8 mouse cellular contexts compared by ENCODE assay signal in the genomic region with DNA sequence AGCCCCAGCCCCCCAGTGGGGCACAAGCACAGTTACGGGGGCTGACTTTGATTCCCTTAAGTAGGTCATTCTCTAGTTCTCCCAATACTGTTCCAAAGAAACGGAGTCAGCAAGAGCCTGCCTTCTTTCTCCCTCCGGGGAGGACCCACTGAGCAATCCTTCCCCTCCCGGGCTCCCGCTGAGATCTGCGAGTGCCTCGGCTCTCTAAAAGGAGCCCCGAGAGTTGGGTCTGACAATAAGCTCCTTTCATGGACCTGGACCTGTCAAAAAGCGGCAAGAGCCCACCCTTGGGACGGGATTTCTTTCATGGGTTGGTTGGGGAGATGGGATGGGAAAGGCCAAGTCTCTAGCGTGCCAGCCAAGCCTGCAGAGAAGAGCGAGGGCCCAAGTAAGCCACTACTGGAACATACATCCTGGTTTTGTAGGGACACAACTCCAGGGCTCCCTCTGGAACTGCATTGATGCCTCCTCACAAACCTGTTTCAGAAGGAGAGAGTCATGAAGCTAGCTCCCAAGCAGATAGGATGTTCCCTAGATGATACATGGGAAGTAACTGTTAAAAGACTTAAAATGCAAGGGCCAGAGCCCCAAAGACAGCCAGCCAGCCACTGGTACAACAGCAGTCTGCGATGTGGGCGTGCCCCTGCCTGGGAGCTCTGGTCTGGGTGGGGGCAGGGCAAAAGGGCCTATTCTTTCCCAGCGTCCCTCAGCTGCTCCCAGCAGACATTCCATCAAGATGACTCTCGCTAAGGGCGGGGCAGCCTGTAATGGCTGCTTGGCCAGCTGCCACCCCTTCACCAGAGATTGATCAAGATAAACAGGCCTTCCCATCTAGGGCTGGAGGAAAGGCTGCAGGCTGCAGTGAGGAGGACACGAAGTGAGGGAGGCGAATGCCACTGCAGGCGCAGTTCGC. TPM values are rescaled to one million over a fixed set of nuclear protein-coding genes. Genes with fewer than 3 reads are reported as not detected.
DNase-seq lines count a peak whose midpoint lies in the region; ATAC-seq and TF ChIP-seq lines count a peak whose summit lies in the region.

No protein-coding gene starts in this region.

- H3K4me2 ChIP-seq in embryonic facial prominence, embryonic 13.5 days: peak overlapping the region; percentile 52
- H3K4me2 ChIP-seq in kidney, embryonic 15.5 days: peak overlapping the region; percentile 46
- peak overlapping the region; percentile 30 for H3K4me2 ChIP-seq in limb, embryonic 15.5 days
- peak overlapping the region; percentile 90 for H3K4me2 ChIP-seq in myocyte (ENCODE audit: low read depth)

- H3K9ac ChIP-seq in embryonic facial prominence, embryonic 13.5 days: peak overlapping the region; percentile 54
- H3K9ac ChIP-seq in kidney, embryonic 15.5 days: peak overlapping the region; percentile 38
- 0 out of 2 replicates have a peak overlapping the region, but pooled peaks have one; percentile 3 for H3K9ac ChIP-seq in limb, embryonic 15.5 days

- TF ChIP-seq POLR2A in myocyte (IDR thresholded peaks at IDR 0.05; ENCODE audit: insufficient read length, low read depth): peak; percentile 40

- peak overlapping the region; percentile 4 for H3ac ChIP-seq in myocyte (ENCODE audit: control insufficient read depth, insufficient read length)

- no peaks in the 10 kb centered on the region for H3K27me3 ChIP-seq in megakaryocyte, embryonic 14.5 days (replicated peaks)
- no peaks in the 10 kb centered on the region for H3K27me3 ChIP-seq in embryonic facial prominence, embryonic 13.5 days
- H3K27me3 ChIP-seq in heart, embryonic 10.5 days (ENCODE audit: insufficient read depth, poor library complexity, severe bottlenecking): no peaks in the 10 kb centered on the region
- no peaks in the 10 kb centered on the region for H3K27me3 ChIP-seq in kidney, embryonic 15.5 days
- H3K27me3 ChIP-seq in limb, embryonic 15.5 days: no peaks in the 10 kb centered on the region
- H3K27me3 ChIP-seq in myocyte (ENCODE audit: control insufficient read depth, insufficient read depth, insufficient read length): no peaks in the 10 kb centered on the region

- H3K36me3 ChIP-seq in megakaryocyte, embryonic 14.5 days (replicated peaks; ENCODE audit: low read length): peaks cover 52% of the 10 kb centered on the region
- H3K36me3 ChIP-seq in embryonic facial prominence, embryonic 13.5 days: 0 out of 2 replicates have a peak, but pooled peaks cover 8% of the 10 kb centered on the region
- H3K36me3 ChIP-seq in heart, embryonic 10.5 days: 0 out of 2 replicates have a peak, but pooled peaks cover 5% of the 10 kb centered on the region
- no peaks in the 10 kb centered on the region for H3K36me3 ChIP-seq in kidney, embryonic 15.5 days
- no peaks in the 10 kb centered on the region for H3K36me3 ChIP-seq in limb, embryonic 15.5 days
- no peaks in the 10 kb centered on the region for H3K36me3 ChIP-seq in myocyte (ENCODE audit: control insufficient read depth, insufficient read depth)

- H3K27ac ChIP-seq in embryonic facial prominence, embryonic 13.5 days: peak overlapping the region; percentile 97
- peak overlapping the region; percentile 90 for H3K27ac ChIP-seq in heart, embryonic 10.5 days
- H3K27ac ChIP-seq in kidney, embryonic 15.5 days: peak overlapping the region; percentile 98
- H3K27ac ChIP-seq in limb, embryonic 15.5 days: peak overlapping the region; percentile 94

- H3K9me3 ChIP-seq in megakaryocyte, embryonic 14.5 days: no peaks in the 10 kb centered on the region
- H3K9me3 ChIP-seq in embryonic facial prominence, embryonic 13.5 days: no peaks in the 10 kb centered on the region
- H3K9me3 ChIP-seq in heart, embryonic 10.5 days: no peaks in the 10 kb centered on the region
- H3K9me3 ChIP-seq in kidney, embryonic 15.5 days (replicated peaks): no peaks in the 10 kb centered on the region
- no peaks in the 10 kb centered on the region for H3K9me3 ChIP-seq in limb, embryonic 15.5 days

- 7% methylated on average over 21 of the region's 21 CpGs for WGBS in embryonic facial prominence, embryonic 13.5 days
- 11% methylated on average over 21 of the region's 21 CpGs for WGBS in heart, embryonic 10.5 days
- 21% methylated on average over 21 of the region's 21 CpGs for WGBS in kidney, embryonic 15.5 days
- 14% methylated on average over 21 of the region's 21 CpGs for WGBS in limb, embryonic 15.5 days

- H3K79me2 ChIP-seq in myocyte (ENCODE audit: control insufficient read depth, insufficient read depth): peaks cover 84% of the 10 kb centered on the region

- H3K4me3 ChIP-seq in megakaryocyte, embryonic 14.5 days (replicated peaks): peak overlapping the region; percentile 56
- H3K4me3 ChIP-seq in embryonic facial prominence, embryonic 13.5 days: peak overlapping the region; percentile 9
- H3K4me3 ChIP-seq in heart, embryonic 10.5 days: peak overlapping the region; percentile 44
- 0 out of 2 replicates have a peak overlapping the region, but pooled peaks have one; percentile 10 for H3K4me3 ChIP-seq in kidney, embryonic 15.5 days (replicated peaks)
- H3K4me3 ChIP-seq in limb, embryonic 15.5 days: no peak overlapping the region
- H3K4me3 ChIP-seq in myocyte: peak overlapping the region; percentile 17

- DNase-seq in heart, embryonic 10.5 days (ENCODE audit: low spot score): peak; percentile 94
- DNase-seq in testis, postnatal 14 days (ENCODE audit: low spot score): peak; percentile 79

- no peak for ATAC-seq in megakaryocyte, adult 5-6 weeks (ENCODE audit: poor library complexity, severe bottlenecking)
- peak; percentile 84 for ATAC-seq in embryonic facial prominence, embryonic 13.5 days (ENCODE audit: insufficient number of reproducible peaks, insufficient read depth, low FRiP score, low TSS enrichment, low read depth)
- ATAC-seq in kidney, embryonic 15.5 days (replicated peaks; ENCODE audit: low FRiP score): peak; percentile 90
- peak; percentile 86 for ATAC-seq in limb, embryonic 15.5 days (ENCODE audit: insufficient number of reproducible peaks, low FRiP score, low TSS enrichment, low read depth)

- H3K4me1 ChIP-seq in megakaryocyte, embryonic 14.5 days: peaks cover 97% of the 10 kb centered on the region
- H3K4me1 ChIP-seq in embryonic facial prominence, embryonic 13.5 days: peaks cover 93% of the 10 kb centered on the region
- peaks cover 94% of the 10 kb centered on the region for H3K4me1 ChIP-seq in heart, embryonic 10.5 days
- H3K4me1 ChIP-seq in kidney, embryonic 15.5 days: peaks cover 89% of the 10 kb centered on the region
- H3K4me1 ChIP-seq in limb, embryonic 15.5 days: peaks cover 90% of the 10 kb centered on the region

TF ChIP-seq in myocyte, 11 proteins besides CTCF, POLR2A, EP300 and RAD21:
- TF ChIP-seq TCF3 (IDR thresholded peaks at IDR 0.05; ENCODE audit: insufficient read length, low read depth) (peak; percentile 50), MYOG (IDR thresholded peaks at IDR 0.05; ENCODE audit: control insufficient read depth in 1 of 3, insufficient read depth in 1 of 3, insufficient read length in 2 of 3, low read depth in 2 of 3) (peak; percentile 82 to 97 (median 84)), CEBPB (IDR thresholded peaks at IDR 0.05; ENCODE audit: insufficient read depth, poor library complexity, severe bottlenecking) (no peak), SRF (IDR thresholded peaks at IDR 0.05; ENCODE audit: control insufficient read depth, insufficient read length, low read depth) (no peak), E2F4 (IDR thresholded peaks at IDR 0.05; ENCODE audit: insufficient read depth) (no peak), POLR2AphosphoS2 (IDR thresholded peaks at IDR 0.05; ENCODE audit: insufficient read length, low read depth) (no peak), REST (IDR thresholded peaks at IDR 0.05; ENCODE audit: insufficient read depth, insufficient read length) (no peak), MYOD1 (IDR thresholded peaks at IDR 0.05; ENCODE audit: control insufficient read depth in 1 of 3, insufficient read length in 2 of 3, low read depth in 2 of 3) (peak in 2 of 3 experiments; percentile 87 to 96), USF1 (IDR thresholded peaks at IDR 0.05; ENCODE audit: low read depth) (no peak), TCF12 (IDR thresholded peaks at IDR 0.05; ENCODE audit: insufficient read depth, poor library complexity, severe bottlenecking) (peak; percentile 76)

RNA-seq across cellular contexts. Expression of a gene that starts 49.2 kb away (rescaled TPM):
- polyA plus RNA-seq in megakaryocyte, embryonic 14.5 days (2012; ENCODE audit: insufficient read depth, low replicate concordance): 31.5 and 38.7 TPM in 2 replicates
- 41.5 and 42.9 TPM in 2 replicates for total RNA-seq in megakaryocyte, adult 5-6 weeks (2015)
- total RNA-seq in megakaryocyte, adult 5-6 weeks (2017): 12.4 and 13.3 TPM in 2 replicates
- 21.5 and 24.9 TPM in 2 replicates for polyA plus RNA-seq in embryonic facial prominence, embryonic 13.5 days (2015; fragmentation: Nextera tagmentation; extraction: Ambion mirVana)
- 7.5 and 11.3 TPM in 2 replicates for polyA plus RNA-seq in heart, embryonic 10.5 days (2016; fragmentation: Nextera tagmentation; extraction: Ambion mirVana)
- 14.7 and 16.9 TPM in 2 replicates for polyA plus RNA-seq in kidney, embryonic 15.5 days (2015; fragmentation: Nextera tagmentation; extraction: Ambion mirVana)
- 25.2 and 26.8 TPM in 2 replicates for polyA plus RNA-seq in limb, embryonic 15.5 days (2015; fragmentation: Nextera tagmentation; extraction: Ambion mirVana)
- polyA plus RNA-seq in myocyte (2012; fragmentation: generic; extraction: Trizol): 54.5 TPM

Comparison
In these comparisons a context has a peak if more than half of its experiments do, and no peak if none do; other contexts are left out.
1. H3K4me2 ChIP-seq: peak in every context shown above with its lines; median percentile 90 in myocyte; 52 in embryonic facial prominence, embryonic 13.5 days; 46 in kidney, embryonic 15.5 days; 30 in limb, embryonic 15.5 days.
2. H3K9ac ChIP-seq: peak in every context shown above with its lines; median percentile 54 in embryonic facial prominence, embryonic 13.5 days; 38 in kidney, embryonic 15.5 days; 3 in limb, embryonic 15.5 days.